Mouse (Mus musculus): Measurements from ENCODE around the gene Pcyt1a. TPM values are rescaled to one million over a fixed set of nuclear protein-coding genes. Genes with fewer than 3 reads are reported as not detected.
"Not testable (repeated sequence)": the region's sequence is repeated elsewhere in the genome, so short reads cannot be mapped to it uniquely, and the experiment has no call there.

Gene Pcyt1a
- total RNA-seq, 4 experiments from 2014 or later: 78.1 to 103 (median 87.3) TPM

DNA sequence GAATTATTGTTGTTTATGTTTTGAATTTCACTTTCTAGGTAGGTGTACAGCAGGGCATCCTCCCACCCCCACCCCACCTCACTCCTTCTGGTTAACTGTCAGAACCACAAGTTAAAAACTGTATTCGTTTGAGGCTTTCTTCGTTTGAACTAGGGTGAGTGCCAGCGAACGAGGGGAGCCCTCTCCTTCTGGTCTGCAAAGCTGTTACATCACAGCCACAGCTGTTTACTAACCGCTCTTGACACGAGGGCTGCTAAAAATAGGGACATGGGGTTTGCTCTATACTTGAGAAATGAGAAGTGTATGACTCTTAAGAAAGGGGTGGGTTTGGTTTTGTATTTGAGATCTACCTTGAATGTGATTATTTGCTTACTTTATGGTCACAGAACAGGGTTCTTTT is 3.3 kb downstream of the Pcyt1a start:
- DNase-seq: no peak

GRCm38 (mm10) chr16:32434691-32435090 is 4.0 kb downstream of the Pcyt1a start:
- DNase-seq: no peak

- no peak for DNase-seq
These were observed 5.9 kb downstream of the Pcyt1a start for GRCm38 (mm10) chr16:32436657-32437056.

DNA sequence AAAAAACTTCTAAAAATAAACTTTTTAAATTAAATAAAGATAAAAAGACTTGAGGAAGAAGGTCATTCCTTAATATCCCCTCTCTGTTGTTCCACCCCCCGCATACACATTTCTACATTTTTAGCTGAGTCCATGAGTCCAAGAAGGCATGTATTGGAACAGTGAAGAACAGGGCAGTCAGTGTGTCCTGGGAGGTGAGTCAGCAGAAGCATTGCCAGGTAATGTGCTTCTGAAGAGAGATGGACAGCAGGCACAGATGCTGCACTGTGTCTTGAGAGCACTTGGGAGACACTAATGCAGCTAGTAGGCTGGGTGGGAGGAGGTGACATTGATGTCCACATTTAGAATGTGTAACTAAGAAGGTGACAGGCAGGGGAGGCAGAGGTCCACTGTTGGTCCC is 6.5 kb downstream of the Pcyt1a start:
- DNase-seq: no peak

- DNase-seq: no peak
These were observed 10.7 kb downstream of the Pcyt1a start for GRCm38 (mm10) chr16:32441432-32441831.

DNA sequence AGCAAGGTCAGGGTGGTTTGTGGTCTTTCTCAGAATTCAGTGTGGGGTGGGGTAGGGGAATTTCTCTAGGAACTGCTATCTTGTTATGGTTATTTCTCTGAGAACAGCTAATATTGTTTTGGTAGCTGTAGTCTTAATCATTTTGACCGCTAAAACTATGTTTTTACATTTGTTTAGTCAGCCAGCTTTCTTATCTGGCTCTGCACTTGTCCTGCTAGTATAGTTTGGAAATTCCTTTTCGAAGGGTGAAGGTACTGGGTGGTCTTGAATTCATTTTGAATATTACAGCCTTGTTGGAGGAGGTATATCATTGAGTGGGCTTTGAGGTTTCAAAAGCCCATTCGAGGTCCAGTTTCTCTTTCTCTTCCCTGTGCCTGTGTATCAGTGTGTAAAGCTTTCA is 13.9 kb downstream of the Pcyt1a start:
- not testable (repeated sequence) for DNase-seq

- no peak for DNase-seq
These were observed 14.8 kb downstream of the Pcyt1a start for GRCm38 (mm10) chr16:32445558-32445957.

- no peak for DNase-seq
These were observed 15.9 kb downstream of the Pcyt1a start for GRCm38 (mm10) chr16:32446563-32447138.

DNA sequence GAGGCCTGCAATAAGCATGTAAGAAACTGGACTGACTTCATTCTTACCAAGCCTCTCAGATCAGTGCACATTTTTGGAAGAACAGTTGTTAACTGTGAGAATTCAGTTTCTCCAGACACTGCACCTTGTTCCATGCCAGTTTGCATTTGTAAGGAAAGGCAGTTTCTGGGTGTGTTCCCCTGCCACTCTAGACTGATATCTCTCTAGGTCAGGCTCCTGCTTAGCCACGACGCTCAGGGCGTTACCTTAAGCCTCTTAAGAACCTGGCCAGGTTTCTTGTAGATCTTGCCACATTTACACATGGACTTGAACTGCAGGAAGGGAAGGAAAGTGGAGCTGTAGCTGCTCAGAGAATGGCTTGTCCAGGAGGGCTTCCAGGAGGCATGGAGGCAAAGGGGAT is 18.9 kb downstream of the Pcyt1a start:
- no peak for DNase-seq

GRCm38 (mm10) chr16:32450133-32450532 is 19.4 kb downstream of the Pcyt1a start:
- no peak for DNase-seq

DNA sequence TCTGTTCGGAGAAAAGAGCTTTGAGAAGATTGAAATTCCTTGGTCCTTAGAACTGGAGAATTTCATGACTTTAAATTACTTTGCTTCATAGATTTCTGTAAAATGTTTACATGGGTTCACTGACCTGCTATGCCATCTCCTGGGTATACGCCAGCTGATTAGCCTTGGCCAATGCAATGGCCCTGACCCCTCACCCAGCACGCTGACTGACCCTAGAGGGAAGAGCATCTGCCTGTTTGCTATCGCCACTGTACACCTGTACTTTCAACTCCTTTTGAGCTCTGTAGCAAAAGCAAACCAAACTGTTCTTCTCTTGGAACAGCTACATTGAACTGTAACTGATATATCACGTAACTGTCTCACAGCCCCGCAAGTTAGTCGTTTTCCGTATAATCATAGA is 22.4 kb downstream of the Pcyt1a start:
- no peak for DNase-seq

DNA sequence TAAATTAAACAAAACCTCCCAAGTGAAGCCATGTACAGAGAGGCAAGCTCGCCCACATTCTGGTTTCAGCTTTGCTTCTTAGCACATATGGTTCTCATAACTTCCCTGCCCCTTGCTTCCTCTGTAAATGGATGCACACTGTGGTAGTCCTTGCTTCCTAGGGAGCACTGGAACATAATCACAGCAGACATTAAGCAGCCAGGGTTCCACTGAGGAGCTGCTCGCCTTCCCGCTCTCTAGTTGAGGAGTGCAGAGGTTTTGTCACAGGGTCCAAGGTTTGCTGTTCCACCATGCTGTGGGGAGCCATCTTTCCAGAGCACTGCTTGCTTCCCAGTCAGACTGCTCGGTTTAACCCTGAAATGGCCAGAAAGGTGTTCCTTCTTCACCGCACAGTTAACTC is 23.9 kb downstream of the Pcyt1a start:
- no peak for DNase-seq

- no peak for DNase-seq
These were observed 25.4 kb downstream of the Pcyt1a start for GRCm38 (mm10) chr16:32456086-32456485.

DNA sequence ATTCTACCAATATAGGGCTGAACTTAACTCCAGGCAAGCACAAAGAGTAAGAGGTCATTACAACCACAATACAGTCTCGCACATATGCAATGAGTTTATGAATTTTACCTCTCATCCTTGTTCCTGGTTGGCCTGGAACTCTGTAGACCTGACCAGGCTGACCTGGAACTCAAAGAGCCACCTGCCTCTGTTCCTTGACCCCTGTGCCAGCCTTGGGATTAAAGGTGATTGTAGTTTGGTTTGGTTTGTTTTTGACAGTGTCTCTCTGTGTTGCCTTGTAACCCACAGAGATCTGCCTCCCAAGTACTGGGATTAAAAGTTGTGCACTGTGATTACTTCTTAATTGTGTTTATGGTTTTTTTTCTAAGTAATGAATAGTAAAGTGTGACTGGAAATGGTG is 26.0 kb downstream of the Pcyt1a start:
- no peak for DNase-seq

DNA sequence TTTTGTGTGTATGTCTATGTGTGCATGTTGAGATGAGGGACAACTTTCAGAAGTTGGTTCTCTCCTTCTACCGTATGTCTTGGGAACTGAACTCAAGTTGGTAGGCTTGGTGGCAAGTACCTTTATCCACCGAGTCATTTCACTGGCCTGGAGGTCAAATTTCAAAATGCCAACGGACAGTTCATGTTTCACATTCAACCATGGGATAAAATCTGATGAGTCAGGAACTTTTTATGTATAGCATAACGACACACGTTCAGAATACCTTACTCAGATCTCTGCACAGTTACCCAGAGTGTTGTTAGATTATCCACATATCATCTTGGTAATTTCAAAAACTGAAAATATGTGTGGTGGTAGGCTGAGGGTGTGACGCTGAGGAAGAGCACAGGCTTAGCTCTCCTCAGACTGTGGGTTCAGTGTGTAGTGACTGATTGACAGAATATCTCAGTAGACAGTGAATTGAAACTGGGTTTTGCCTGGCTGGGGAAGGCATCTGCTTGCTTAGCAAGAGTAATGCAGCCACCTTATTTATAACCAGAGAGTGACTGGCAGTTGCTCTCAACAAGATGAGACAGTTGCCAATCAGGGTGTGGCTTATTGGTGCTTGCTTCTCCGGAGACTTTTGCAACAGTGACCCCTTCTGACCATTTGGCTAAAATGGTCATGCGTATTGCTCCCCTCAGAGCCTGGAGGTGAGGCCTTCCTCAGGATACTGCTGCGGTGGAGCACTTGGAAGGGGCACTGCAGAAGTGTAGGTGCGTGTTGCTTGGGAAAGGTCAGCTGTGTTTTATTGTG is 27.1 kb downstream of the Pcyt1a start:
- peak; percentile 44 for DNase-seq

DNA sequence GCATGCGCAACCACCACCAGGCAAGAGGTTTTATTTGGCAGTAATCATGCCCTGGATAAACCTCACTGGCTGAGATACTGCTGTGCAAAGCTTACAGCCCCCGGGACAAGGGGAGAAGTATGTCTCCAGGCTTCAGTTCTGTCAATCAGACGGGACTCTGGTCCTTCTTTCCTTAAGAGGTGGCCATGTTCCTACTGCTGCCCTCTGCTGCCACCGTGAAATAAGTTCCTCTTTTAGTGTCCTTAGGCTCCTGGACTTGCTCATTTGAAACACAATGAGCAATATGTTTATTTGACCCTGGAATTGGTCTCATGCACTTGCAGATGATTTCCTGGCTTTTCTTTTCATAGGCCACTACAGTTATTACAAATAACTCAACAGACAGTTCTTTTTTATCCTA is 29.8 kb downstream of the Pcyt1a start:
- DNase-seq: no peak

GRCm38 (mm10) chr16:32461713-32462112 is 31.0 kb downstream of the Pcyt1a start:
- DNase-seq: no peak

- no peak for DNase-seq
These were observed 32.2 kb downstream of the Pcyt1a start for GRCm38 (mm10) chr16:32462950-32463349.

DNA sequence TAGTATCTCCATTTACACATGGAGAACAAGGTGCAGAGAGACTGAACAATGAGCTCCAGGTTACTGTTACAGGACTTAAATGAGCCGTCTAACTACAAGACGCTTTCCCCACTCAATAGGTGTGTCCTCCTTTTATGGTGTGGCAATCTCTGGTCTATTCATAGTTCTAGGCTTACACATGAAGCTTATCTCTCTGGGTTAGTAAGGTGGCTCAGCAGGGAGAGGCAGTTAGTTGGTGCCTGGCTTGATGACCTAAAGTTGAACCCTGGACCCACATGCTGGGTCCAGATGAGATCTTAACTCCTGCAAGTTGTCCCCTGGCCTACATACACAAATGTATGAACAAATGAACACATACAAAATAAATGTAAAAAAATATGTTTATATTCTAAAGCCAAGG is 32.7 kb downstream of the Pcyt1a start:
- no peak for DNase-seq

DNA sequence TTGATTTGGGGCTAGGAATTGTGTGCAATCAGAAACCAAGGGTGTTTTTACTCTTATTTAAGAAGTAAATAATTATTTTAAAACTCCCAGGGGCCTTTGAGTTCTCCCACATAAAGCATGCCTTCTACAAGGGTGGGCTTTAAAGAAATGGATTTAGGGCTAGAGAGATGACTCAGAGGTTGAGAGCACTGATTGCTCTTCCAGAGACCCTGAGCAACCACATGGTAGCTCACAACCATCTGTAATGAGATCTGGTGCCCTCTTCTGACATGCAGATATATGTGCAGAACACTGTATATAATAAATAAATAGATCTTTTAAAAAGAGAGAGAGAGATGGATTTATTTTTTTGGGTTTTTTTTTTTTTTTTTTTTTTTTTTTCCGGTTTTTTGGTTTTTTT is 34.2 kb downstream of the Pcyt1a start:
- DNase-seq: no peak

- no peak for DNase-seq
These were observed 37.8 kb downstream of the Pcyt1a start for GRCm38 (mm10) chr16:32468488-32468887.

- no peak for DNase-seq
These were observed 38.8 kb downstream of the Pcyt1a start for GRCm38 (mm10) chr16:32469404-32470105.

- no peak for DNase-seq
These were observed 41.7 kb downstream of the Pcyt1a start for GRCm38 (mm10) chr16:32472276-32473015.

All from adrenal gland, adult 8-10 months (tissue).